Mouse (Mus musculus) lung, postnatal 36 days (tissue): Measurements from ENCODE around the gene Slc7a14.

Source experiments
- DNase-seq: peaks from one replicate; pipeline ENCODE4 v3.0.0; 2022; ENCODE audit warnings: mixed read lengths

The Slc7a14 gene

DNA sequence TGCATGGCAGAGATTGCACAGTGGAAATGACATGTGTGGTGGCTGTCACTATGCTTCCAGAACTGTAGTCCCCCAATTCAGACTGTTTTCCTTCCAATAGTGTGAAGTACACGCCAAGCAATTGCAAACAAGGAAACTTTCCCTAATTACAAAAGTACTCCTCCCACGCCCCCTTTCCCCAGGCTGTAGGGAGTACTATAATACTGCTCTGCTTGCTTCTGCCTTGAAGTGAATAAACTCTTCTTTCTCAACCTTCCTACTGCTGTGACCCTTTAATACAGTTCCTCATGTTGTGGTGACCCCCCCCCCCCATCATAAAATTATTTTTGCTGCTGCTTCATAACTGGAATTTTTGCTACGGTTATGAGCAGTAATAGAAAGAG is 49.2 kb downstream of the Slc7a14 start:
- no peak for DNase-seq

- peak; percentile 43 for DNase-seq
Measured at GRCm38 (mm10) chr3:31260329-31260963, 49.7 kb downstream of the Slc7a14 start.

GRCm38 (mm10) chr3:31259553-31260255 is 50.5 kb downstream of the Slc7a14 start:
- peak; percentile 49 for DNase-seq

- DNase-seq, result peak; percentile 16
Measured at GRCm38 (mm10) chr3:31254427-31254826, 55.8 kb downstream of the Slc7a14 start.

DNA sequence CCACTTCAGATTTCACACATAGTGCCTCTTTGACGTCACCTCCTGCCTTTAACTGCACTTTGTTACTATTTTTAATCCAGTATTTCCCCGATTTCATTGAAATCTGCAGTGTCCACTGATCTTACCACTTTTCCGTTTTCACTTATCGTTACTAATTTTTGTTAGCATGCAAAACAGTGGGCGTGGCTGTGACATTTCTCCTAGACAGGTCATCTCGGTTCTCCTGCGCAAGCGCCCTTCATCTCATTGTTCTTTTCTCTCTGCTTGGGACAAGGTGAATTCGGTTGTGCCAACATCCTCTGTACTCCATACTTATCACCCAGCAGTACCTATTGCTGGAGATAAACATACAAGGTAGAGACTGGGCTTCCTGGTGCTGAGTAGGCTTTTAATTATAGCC is 56.3 kb downstream of the Slc7a14 start:
- no peak for DNase-seq

DNA sequence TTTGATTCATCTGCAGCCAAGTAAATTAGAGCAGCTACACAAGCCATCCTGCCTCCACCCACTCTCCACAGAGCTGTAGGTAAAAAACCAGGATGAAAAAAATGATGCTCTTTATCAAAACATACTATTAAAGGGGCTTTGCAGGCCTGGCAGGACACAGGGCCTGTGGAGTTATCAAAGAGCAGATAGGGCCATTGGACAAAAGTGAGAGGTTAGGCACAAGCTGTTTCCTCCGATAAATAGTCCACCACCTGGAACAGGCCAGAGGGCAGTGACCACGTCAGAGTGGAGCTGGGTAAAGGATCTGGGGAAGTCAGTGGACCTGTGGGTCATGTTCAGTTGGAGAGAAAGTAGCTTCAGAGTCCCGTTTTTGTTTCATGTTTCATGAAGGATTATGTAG is 57.6 kb downstream of the Slc7a14 start:
- no peak for DNase-seq

- no peak for DNase-seq
Measured at GRCm38 (mm10) chr3:31243478-31243877, 66.7 kb downstream of the Slc7a14 start.

DNA sequence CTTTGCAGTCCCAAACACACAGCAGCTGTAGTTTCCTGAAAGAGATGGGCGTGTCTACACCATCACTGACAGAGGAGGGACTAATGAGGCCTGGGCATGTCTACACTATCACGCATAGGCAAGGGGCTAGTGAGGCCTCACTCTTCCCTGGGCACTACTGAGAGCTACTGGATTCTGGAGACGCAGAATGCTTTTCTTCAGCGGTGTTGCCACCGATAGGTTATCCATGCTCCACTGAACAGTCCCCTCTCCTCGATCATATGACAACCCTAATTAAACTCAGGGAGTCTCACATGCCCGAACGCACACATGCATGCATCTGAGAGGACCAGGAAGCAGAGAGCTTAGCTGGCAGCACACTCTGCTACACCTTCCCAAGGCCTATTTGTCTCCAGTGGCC is 69.3 kb downstream of the Slc7a14 start:
- DNase-seq, result no peak

- no peak for DNase-seq
Measured at GRCm38 (mm10) chr3:31239645-31240044, 70.5 kb downstream of the Slc7a14 start.

DNA sequence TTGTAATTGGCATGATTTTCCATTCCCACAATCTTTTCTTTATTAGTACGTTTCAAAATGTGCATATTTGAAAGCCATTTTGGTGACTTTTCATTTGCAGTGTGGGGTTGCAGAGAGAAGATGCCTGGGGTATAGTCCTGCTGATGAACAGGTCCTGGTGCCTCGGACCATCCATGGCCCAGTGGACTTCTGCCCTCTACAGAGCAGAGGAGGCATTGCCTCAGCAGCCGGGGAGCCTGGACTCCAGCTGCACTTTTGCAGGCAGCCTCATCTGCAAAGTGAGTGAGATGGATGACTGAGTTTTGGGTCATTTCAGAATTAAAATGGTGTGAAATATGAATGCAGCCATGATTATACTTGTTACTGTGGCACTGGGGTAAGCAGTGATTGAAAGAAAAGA is 72.2 kb downstream of the Slc7a14 start:
- DNase-seq, result peak; percentile 41

DNA sequence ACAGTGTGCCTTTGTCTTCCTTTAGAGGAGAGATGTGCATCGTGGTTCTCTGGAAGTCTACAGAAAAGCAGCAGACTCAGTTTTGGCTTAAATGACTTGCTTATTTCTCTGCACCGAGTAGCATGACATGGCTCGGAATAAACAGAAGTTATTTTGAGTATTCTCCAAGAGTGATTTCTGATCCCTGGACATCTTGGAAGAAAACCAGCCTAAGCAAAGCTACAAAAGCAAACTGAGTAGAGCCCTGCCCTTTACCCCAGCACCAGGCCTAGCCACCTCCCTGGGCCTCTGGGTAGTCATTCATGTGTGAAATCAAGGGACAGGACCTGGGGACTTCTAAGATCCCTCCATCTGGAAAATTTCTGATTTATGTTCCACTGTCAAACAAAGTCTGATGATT is 74.0 kb downstream of the Slc7a14 start:
- peak; percentile 10 for DNase-seq

DNA sequence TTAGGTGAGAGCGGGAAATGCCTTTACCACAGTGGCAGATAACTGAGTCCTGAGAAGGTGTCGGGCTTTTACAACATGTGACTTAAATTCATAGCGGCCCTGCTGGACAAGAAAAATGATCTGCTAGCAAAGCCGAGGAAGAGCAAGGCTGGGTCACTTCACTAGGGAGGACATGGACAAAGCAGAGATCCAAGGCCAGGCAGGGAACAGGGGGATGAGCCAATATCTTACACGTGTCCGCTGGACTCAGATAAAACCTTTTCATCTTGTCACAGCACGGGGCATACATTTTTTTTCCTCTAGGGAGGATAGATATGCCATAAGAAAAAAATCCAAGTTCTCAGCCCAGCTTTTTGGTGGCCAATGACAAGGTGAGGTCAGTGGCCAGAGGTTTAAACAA is 75.8 kb downstream of the Slc7a14 start:
- DNase-seq, result no peak

DNA sequence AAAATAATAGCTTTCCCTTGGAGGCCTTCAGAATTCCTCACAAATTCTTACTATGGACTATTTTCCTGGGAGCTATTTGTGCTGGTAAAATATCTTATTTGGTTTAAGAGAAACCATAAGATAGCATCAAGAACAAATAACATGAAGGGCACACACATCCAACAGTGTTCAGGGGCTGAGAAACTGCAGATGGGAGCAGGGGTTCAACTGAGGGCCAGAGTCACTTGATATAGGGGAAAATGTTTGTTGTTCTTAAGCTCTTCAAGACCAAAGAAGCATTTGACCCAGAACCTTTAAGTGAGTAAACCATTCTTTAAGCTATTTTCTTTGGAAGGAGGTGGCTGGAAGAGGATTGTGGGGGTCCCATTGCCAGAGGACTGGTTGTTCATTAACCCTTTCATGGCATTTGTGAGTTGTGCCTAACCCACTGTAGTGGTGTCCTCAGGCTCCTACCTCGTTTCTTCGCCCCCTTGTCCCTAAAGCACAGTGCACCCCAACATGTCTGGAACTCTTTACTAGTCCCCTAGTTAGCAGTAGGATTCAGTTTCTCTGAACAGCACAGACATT is 76.3 kb downstream of the Slc7a14 start:
- DNase-seq, result no peak

DNA sequence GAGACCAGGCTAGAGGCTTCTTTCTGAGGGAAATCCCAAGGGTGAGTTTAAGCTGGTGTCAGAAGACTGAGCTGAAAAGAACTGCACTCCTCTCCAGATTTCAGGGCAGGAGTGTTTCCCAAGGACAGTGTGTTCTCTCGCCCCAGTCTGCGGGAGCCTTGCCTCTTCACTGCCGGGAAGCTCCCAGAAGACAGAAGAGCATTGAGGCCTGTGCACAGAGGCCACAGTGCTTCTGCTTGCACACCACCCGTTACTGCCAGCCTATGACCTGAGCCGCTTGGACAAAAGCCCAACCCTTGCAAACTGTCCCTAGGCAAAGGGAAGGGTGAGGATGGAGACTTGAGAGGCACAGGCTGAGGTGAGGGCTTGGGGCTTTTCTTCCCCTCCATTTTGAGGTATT is 80.9 kb downstream of the Slc7a14 start:
- no peak for DNase-seq

GRCm38 (mm10) chr3:31228487-31228886 is 81.7 kb downstream of the Slc7a14 start:
- no peak for DNase-seq

GRCm38 (mm10) chr3:31223551-31223950 is 86.6 kb downstream of the Slc7a14 start:
- DNase-seq, result no peak

- DNase-seq, result no peak
Measured at GRCm38 (mm10) chr3:31220040-31220439, 90.1 kb downstream of the Slc7a14 start.

DNA sequence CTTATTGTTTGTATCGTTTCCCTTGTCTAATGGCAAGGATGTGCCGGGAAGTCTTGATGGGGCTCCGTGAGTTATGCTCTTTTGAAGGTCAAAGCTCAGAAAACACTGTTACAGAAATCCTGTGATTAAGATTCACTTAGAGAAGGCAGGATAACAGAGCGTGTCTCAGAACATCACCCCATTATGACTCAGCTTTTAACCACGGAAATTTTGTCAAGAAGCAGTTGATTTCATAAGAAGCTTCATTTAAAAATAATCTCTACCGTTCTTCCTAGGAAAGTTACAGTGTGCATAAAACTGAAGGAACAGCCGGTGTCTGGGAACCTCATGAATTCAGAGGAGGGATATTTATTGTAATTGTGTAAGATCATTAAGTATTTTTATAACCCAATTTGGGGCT is 90.7 kb downstream of the Slc7a14 start:
- DNase-seq, result no peak

DNA sequence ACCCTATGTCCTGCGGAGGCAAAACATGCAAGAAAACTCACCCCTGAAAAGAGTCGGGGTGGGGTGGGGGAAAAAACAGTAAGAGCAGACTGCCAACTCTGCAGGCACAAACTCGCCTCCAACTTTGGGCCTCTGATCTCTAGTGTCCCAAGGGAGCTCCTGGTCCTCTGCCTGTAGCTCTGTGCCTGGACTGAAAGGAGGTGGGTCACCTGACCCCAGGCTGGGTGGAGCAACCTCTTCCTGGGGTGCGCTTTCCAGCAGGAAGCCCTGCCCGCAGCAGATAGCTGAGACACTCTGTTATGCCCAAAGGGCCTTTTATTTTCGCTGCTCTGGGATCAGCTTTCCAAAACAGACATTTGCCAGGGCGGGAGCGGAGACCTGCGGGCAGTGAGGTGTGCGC is 92.7 kb downstream of the Slc7a14 start:
- no peak for DNase-seq

DNA sequence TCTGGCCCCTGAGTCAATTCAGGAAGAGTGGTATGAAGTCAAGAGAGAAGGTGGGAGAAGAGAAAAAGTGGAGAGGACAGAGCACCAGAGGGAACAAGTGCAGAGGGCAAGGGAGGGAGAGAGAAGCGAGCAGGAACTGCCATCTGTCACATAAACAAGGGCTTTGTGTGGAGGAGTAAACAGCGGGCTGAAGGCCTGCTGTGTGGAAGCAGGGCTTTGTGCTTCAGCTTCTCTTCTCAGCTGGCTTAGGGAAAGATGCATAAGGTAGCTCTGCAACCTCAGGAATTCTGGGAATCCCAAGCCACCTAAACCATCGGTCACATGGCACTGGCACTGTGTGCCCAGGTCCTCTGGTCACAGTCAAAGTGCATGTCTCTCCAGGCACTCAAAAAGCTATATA is 96.4 kb downstream of the Slc7a14 start:
- no peak for DNase-seq

DNA sequence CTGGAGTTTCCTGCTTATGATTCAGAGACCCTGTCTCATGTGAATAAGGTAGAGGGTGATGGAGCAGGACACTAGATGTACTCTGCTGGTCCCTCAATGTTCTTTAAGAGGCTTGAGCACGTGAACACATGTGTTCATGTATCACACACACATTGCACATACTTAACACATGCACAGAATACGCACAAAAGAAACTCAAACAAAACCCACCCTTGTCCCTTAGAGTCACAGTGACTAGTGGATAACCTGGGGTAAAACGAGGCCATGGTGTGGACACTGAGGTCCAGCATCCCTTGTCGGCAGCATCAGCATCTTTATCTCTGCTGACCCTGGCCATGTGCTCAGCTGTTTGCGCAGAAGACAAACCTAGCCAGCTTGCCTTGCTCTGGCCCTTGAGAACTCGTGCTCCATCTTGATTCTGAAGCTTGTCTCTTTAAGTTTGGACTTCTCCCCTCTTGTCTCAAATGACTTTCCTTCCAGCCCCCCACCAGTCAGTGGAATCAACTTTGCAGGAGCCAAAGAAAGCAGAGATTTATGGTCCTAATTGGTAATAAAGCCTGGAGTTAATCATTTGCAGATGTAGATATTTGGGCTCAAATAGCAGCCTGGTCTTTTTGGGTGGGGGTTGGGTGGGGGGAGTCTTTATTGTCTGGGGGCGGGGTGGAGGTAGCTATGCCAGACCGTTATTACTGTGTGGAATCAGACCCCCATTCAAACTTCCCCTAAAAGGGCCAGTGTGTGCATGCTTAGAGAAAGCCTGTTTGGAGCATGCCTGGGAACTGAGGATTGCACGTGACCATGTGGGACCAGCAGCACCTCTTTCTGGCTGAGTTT is 97.8 kb downstream of the Slc7a14 start:
- no peak for DNase-seq

DNA sequence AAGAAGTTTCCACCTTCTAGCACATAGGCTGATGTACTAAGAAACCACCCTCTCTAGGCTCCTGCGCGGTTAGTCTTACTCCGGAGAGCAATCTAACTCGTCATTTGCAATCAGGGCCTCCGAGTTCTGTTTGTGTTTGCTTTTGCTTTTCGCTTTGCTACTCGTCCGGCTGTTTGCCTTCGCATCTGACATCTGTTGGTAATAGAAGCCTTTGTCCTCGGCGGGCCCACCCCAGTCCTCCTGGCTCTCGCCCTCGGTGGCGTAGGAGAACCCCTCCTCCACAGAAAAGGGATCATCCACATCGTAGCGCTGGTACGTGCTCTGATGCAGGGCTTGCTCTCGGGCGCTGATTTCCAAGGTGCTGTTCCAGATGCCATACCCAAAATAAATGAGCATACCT is 101.2 kb downstream of the Slc7a14 start:
- no peak for DNase-seq

DNA sequence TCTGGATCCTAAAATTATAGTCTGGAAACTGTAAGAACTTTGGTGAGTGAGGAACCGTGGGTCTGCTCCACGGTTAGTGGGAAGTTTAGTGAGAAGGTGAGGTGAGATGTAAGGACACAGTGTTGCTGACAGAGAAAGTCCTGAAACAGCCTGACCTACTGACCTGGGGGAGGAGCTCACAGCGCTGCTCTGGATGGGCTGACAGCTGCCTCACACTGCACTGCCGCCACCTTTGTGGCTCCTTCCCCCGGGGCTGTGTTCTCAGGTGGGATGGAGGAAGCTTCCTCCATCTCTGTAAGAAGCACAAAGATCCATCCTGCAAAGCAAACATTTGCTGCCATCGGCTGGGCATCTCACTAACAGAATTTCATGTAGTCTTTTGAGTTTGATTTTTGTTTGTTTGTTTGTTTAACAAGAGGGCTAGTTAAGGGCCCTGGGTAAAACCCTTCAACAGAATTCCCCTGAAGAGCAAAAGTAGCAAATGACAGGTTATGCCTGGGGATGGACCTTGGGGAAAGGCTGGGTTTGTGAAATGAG is 101.7 kb downstream of the Slc7a14 start:
- DNase-seq, result no peak
